Mouse (Mus musculus) Patski (cell line): ENCODE measurements around the gene Wdr64. TPM values are rescaled to one million over a fixed set of nuclear protein-coding genes. Genes with fewer than 3 reads are reported as not detected.

Source experiments
- ATAC-seq: fragments of 100-300 bp; one replicate; pipeline ENCODE4 v1.8.0; 2021
- CTCF ChIA-PET: fragments of 350-600 bp; sonication (Branson Sonifier 250); formaldehyde crosslinking; loops from one replicate; lab custom pipeline; 2022; ENCODE audit warnings: inconsistent platforms; lab: Charles Lee
- POLR2A ChIA-PET: fragments of 350-600 bp; sonication (Branson Sonifier 250); formaldehyde crosslinking; loops from one replicate; lab custom pipeline; 2022; ENCODE audit warnings: antibody characterized with exemption, inconsistent platforms; lab: Charles Lee
- DNase-seq: peaks from one replicate; pipeline ENCODE4 v3.0.0-alpha.2; 2011; ENCODE audit warnings: low read depth, low spot score
- H3K27me3 ChIP-seq: fragments of 371-371 bp; one replicate; pipeline ENCODE4 v1.5.1; 2021
- CTCF ChIP-seq: fragments of 100-300 bp; IDR thresholded peaks from one replicate; pipeline ENCODE4 v1.5.1; 2021
- in situ Hi-C: fragments of 300-500 bp; cut with MboI; formaldehyde crosslinking; loops from 3 replicates; pipeline ENCODE4 v1.11.1; 2018; ENCODE audit warnings: low pct_unique_long_range_greater_than_20kb, mixed read lengths
- polyA plus RNA-seq: library from polyadenylated mRNA; unstranded; gene quantifications from one replicate; pipeline ENCODE4 v1.2.3, GENCODE M21; 2021

Wdr64 gene
- not detected for polyA plus RNA-seq

DNA sequence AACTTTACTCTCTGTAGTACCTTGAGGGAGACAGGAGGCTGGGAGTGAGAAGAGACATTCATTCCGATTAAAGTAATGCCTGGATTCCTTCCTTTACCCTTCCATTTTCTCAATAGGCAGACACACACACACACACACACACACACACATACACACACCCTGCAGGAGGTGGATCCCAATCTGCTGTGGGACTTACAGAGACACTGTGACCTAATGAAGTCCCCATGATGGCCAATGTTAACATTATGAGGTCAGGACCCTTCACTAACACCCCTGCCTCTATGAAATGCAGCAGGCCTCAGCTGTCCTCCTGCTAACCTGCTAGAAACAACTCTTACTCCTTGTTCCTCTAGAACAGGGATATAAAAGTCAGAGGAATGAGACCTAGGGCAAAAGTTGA is at the start of gene Wdr64:
Wdr64 (plus strand) TSS at position 301 of the 400 bp plus-strand sequence.
- ATAC-seq, result no peak
- no peak for DNase-seq
- in situ Hi-C loops, result no loop called here
- no peak for TF ChIP-seq CTCF
- CTCF ChIA-PET, result no interaction called here
- H3K27me3 ChIP-seq, result no peaks in the 10 kb centered on the region
- POLR2A ChIA-PET, result no interaction called here

DNA sequence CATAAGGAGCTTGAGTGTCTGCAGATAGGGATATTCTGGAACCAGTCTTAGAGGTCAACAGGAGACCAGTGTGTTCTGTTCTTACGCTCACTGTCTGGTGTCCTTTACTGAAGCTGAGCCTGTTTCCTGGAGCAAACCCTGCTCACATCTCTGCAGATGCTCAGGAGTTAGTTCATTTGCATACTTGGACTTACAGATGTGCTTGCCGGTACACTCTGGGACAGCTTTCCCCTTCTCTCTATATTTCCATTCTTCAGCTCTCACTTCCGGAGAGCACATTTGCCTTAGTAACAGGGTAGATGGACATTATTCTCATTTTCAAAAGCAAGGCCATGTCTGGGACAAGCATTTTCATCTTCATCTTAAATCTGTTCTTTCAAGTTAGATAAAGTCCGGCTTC is 49.8 kb upstream of the Wdr64 start:
- in situ Hi-C loops, result no loop called here

GRCm38 (mm10) chr1:175659900-175660299 is 38.5 kb upstream of the Wdr64 start:
- POLR2A ChIA-PET, result no interaction called here
- no peak for TF ChIP-seq CTCF
- in situ Hi-C loops, result loop anchor here (25.0 kb wide), 1 partner anchor 1073 kb away; no protein-coding TSS in a partner anchor
- no peaks in the 10 kb centered on the region for H3K27me3 ChIP-seq
- CTCF ChIA-PET, result no interaction called here
- no peak for DNase-seq
- ATAC-seq, result no peak

More for the DNA sequence above, 49.8 kb upstream of the Wdr64 start:
- TF ChIP-seq CTCF, result no peak
- ChIA-PET CTCF (no interaction called here), POLR2A (no interaction called here)
- no peak for DNase-seq
- H3K27me3 ChIP-seq, result peaks cover 6% of the 10 kb centered on the region
- no peak for ATAC-seq

- peak; percentile 78 for TF ChIP-seq CTCF
- DNase-seq (no peak), ATAC-seq (peak; percentile 65)
- in situ Hi-C loops, result loop anchor here (5.0 to 25.0 kb wide), 2 partner anchors 617 to 1082 kb away; no protein-coding TSS in a partner anchor
- H3K27me3 ChIP-seq, result no peaks in the 10 kb centered on the region
- POLR2A ChIA-PET, result no interaction called here
- CTCF ChIA-PET, result interaction anchor here (0.8 to 1.5 kb wide), 3 partner anchors 23 to 1074 kb away, joined by 3 to 4 read pairs (median 4); partner anchors contain the start of genes Chml and Opn3
These were observed 29.6 kb upstream of the Wdr64 start for GRCm38 (mm10) chr1:175668666-175669405.

GRCm38 (mm10) chr1:175669456-175669855 is 28.9 kb upstream of the Wdr64 start:
- ATAC-seq, result no peak
- no peak for TF ChIP-seq CTCF

DNA sequence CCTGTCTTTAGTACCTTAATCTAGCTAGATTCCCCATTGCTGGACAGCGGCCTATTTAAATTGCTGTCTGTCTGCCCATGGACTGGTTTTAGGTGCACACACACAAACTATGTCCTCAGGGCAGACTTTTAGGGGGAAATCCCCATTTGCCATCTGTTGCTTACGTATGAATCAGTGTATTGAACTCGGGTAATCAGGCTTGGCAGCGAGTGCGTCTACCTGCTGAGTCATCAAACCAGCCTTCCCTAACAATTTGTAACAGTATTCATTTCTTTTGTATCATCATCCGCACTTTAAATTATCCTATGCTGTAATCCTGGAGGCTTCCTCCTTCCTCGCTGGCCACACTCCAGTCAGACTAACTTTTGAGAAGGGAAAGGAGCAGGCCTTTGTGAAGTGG is 28.4 kb upstream of the Wdr64 start:
- no peak for DNase-seq
- no peak for TF ChIP-seq CTCF
- no peak for ATAC-seq
- POLR2A ChIA-PET, result no interaction called here
- in situ Hi-C loops, result loop anchor here (10.0 to 25.0 kb wide), 2 partner anchors 255 to 1083 kb away; partner anchors contain the start of gene Gm38100
- no peaks in the 10 kb centered on the region for H3K27me3 ChIP-seq
- CTCF ChIA-PET, result interaction anchor here (0.8 to 1.5 kb wide), 5 partner anchors 18 to 1075 kb away, joined by 3 to 4 read pairs (median 3); partner anchors contain the start of genes Chml and Opn3

More at GRCm38 (mm10) chr1:175669456-175669855, 28.9 kb upstream of the Wdr64 start:
- ChIA-PET POLR2A (no interaction called here), CTCF (interaction anchor here (0.8 to 1.5 kb wide), 4 partner anchors 18 to 1075 kb away, joined by 3 to 4 read pairs (median 4); partner anchors contain the start of genes Chml and Opn3)
- H3K27me3 ChIP-seq, result no peaks in the 10 kb centered on the region
- in situ Hi-C loops, result loop anchor here (5.0 to 25.0 kb wide), 2 partner anchors 617 to 1082 kb away; no protein-coding TSS in a partner anchor
- DNase-seq, result no peak

DNA sequence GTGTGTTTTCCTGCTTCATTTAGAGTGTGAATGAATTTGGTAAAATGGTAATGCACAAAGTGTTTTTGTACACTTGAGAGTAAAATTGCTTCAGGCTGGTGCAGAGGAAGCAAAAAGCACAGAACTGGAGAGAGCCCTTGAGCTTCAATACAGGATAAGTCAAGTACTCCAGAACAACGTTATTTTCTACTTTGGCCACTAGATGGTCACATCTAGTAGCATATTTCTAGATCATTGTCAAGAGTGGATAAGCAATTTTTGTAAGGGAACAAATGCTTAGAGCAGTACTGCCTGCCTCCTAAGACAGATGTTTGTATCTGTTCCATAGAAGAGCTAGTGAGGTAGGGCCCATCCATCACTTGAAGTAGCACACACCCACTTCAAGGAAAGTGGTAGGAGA is 26.8 kb upstream of the Wdr64 start:
- CTCF ChIA-PET, result interaction anchor here (0.9 to 1.2 kb wide), 5 partner anchors 9 to 30 kb away, joined by 3 to 5 read pairs (median 3); no protein-coding TSS in a partner anchor
- in situ Hi-C loops, result loop anchor here (10.0 to 25.0 kb wide), 2 partner anchors 253 to 1084 kb away; partner anchors contain the start of gene Gm38100
- peak; percentile 39 for TF ChIP-seq CTCF
- POLR2A ChIA-PET, result no interaction called here
- ATAC-seq (no peak), DNase-seq (no peak)
- no peaks in the 10 kb centered on the region for H3K27me3 ChIP-seq

- DNase-seq, result no peak
- CTCF ChIA-PET, result interaction anchor here (1.3 to 1.8 kb wide), 2 partner anchors 9 to 16 kb away, joined by 3 to 7 read pairs; no protein-coding TSS in a partner anchor
- in situ Hi-C loops, result loop anchor here (10.0 to 25.0 kb wide), 2 partner anchors 251 to 1086 kb away; partner anchors contain the start of gene Gm38100
- POLR2A ChIA-PET, result no interaction called here
- H3K27me3 ChIP-seq, result no peaks in the 10 kb centered on the region
- no peak for ATAC-seq
- TF ChIP-seq CTCF, result no peak
These were observed 24.6 kb upstream of the Wdr64 start for GRCm38 (mm10) chr1:175673563-175674325.

GRCm38 (mm10) chr1:175675116-175675515 is 23.3 kb upstream of the Wdr64 start:
- no peak for DNase-seq
- POLR2A ChIA-PET, result no interaction called here

GRCm38 (mm10) chr1:175677459-175677858 is 20.9 kb upstream of the Wdr64 start:
- ChIA-PET POLR2A (no interaction called here), CTCF (no interaction called here)
- no peak for TF ChIP-seq CTCF
- DNase-seq, result no peak
- in situ Hi-C loops, result loop anchor here (10.0 kb wide), 1 partner anchor 247 kb away; the partner anchor contains the start of gene Gm38100
- H3K27me3 ChIP-seq, result no peaks in the 10 kb centered on the region
- no peak for ATAC-seq

More at GRCm38 (mm10) chr1:175675116-175675515, 23.3 kb upstream of the Wdr64 start:
- H3K27me3 ChIP-seq, result no peaks in the 10 kb centered on the region
- CTCF ChIA-PET, result no interaction called here
- no peak for TF ChIP-seq CTCF
- in situ Hi-C loops, result loop anchor here (10.0 kb wide), 1 partner anchor 250 kb away; the partner anchor contains the start of gene Gm38100
- ATAC-seq, result no peak
